Mouse (Mus musculus): ENCODE measurements around the gene Degs2. TPM values are rescaled to one million over a fixed set of nuclear protein-coding genes. Genes with fewer than 3 reads are reported as not detected.

Gene Degs2
- polyA plus RNA-seq, 1 experiment from 2014 or later, result 1.2 TPM

GRCm38 (mm10) chr12:108694223-108694622 lies 7.9 kb downstream of the Degs2 start:
- Histone ChIP-seq H3K36me3 (ENCODE audit: control insufficient read depth, insufficient read depth, low read length) (no peaks in the 10 kb centered on the region), H3K27ac (ENCODE audit: low read depth, low read length) (no peak overlapping the region), H3K4me3 (ENCODE audit: low read depth, low read length) (no peak overlapping the region), H3K4me2 (no peak overlapping the region), H3K9me3 (replicated peaks; ENCODE audit: control insufficient read depth, low read length) (no peaks in the 10 kb centered on the region), H3K27me3 (ENCODE audit: control insufficient read depth, insufficient read depth, low read length) (no peaks in the 10 kb centered on the region), H3K4me1 (ENCODE audit: control insufficient read depth, insufficient read depth, low read length) (peaks cover 4% of the 10 kb centered on the region; the same call in 1 of the 2 replicates), H3K9ac (ENCODE audit: low read depth, low read length) (no peak overlapping the region)
- no peak for ATAC-seq (replicated peaks; ENCODE audit: insufficient number of reproducible peaks, low FRiP score, low TSS enrichment)
- WGBS (ENCODE audit: insufficient replicate concordance), result 59% methylated on average over 1 of the region's 1 CpGs

- no peak for ATAC-seq (replicated peaks; ENCODE audit: insufficient number of reproducible peaks, low FRiP score, low TSS enrichment)
- Histone ChIP-seq H3K36me3 (ENCODE audit: control insufficient read depth, insufficient read depth, low read length) (no peaks in the 10 kb centered on the region), H3K9ac (ENCODE audit: low read depth, low read length) (no peak overlapping the region), H3K9me3 (replicated peaks; ENCODE audit: control insufficient read depth, low read length) (no peaks in the 10 kb centered on the region), H3K4me3 (ENCODE audit: low read depth, low read length) (no peak overlapping the region), H3K27ac (ENCODE audit: low read depth, low read length) (no peak overlapping the region), H3K4me1 (ENCODE audit: control insufficient read depth, insufficient read depth, low read length) (no peaks in the 10 kb centered on the region; the same call in 1 of the 2 replicates), H3K4me2 (no peak overlapping the region), H3K27me3 (ENCODE audit: control insufficient read depth, insufficient read depth, low read length) (no peaks in the 10 kb centered on the region)
- 63% methylated on average over 2 of the region's 2 CpGs for WGBS (ENCODE audit: insufficient replicate concordance)
Measured at GRCm38 (mm10) chr12:108693592-108693991, 8.5 kb downstream of the Degs2 start.

- no peak for ATAC-seq (replicated peaks; ENCODE audit: insufficient number of reproducible peaks, low FRiP score, low TSS enrichment)
- 71% methylated on average over 9 of the region's 9 CpGs for WGBS (ENCODE audit: insufficient replicate concordance)
- no peaks in the 10 kb centered on the region for H3K9me3 ChIP-seq (replicated peaks; ENCODE audit: control insufficient read depth, low read length)
- H3K9ac ChIP-seq (ENCODE audit: low read depth, low read length), result no peak overlapping the region
- H3K4me1 ChIP-seq (ENCODE audit: control insufficient read depth, insufficient read depth, low read length), result no peaks in the 10 kb centered on the region; the same call in 1 of the 2 replicates
- no peaks in the 10 kb centered on the region for H3K36me3 ChIP-seq (ENCODE audit: control insufficient read depth, insufficient read depth, low read length)
- H3K4me3 ChIP-seq (ENCODE audit: low read depth, low read length), result no peak overlapping the region
- no peak overlapping the region for H3K27ac ChIP-seq (ENCODE audit: low read depth, low read length)
- no peak overlapping the region for H3K4me2 ChIP-seq
- H3K27me3 ChIP-seq (ENCODE audit: control insufficient read depth, insufficient read depth, low read length), result no peaks in the 10 kb centered on the region
Measured at GRCm38 (mm10) chr12:108690529-108690928, 11.6 kb downstream of the Degs2 start.

GRCm38 (mm10) chr12:108689167-108689566 lies 12.9 kb downstream of the Degs2 start:
- WGBS (ENCODE audit: insufficient replicate concordance), result 74% methylated on average over 9 of the region's 9 CpGs

GRCm38 (mm10) chr12:108686926-108687325 lies 15.2 kb downstream of the Degs2 start:
- peaks cover 13% of the 10 kb centered on the region for H3K36me3 ChIP-seq (ENCODE audit: control insufficient read depth, insufficient read depth, low read length)
- WGBS (ENCODE audit: insufficient replicate concordance), result 74% methylated on average over 6 of the region's 6 CpGs

More at GRCm38 (mm10) chr12:108689167-108689566, 12.9 kb downstream of the Degs2 start:
- H3K4me2 ChIP-seq, result no peak overlapping the region
- H3K4me1 ChIP-seq (ENCODE audit: control insufficient read depth, insufficient read depth, low read length), result no peaks in the 10 kb centered on the region; the same call in 1 of the 2 replicates
- H3K4me3 ChIP-seq (ENCODE audit: low read depth, low read length), result no peak overlapping the region
- H3K9me3 ChIP-seq (replicated peaks; ENCODE audit: control insufficient read depth, low read length), result no peaks in the 10 kb centered on the region
- H3K27me3 ChIP-seq (ENCODE audit: control insufficient read depth, insufficient read depth, low read length), result no peaks in the 10 kb centered on the region
- peaks cover 2% of the 10 kb centered on the region; the same call in 1 of the 2 replicates for H3K36me3 ChIP-seq (ENCODE audit: control insufficient read depth, insufficient read depth, low read length)
- H3K27ac ChIP-seq (ENCODE audit: low read depth, low read length), result no peak overlapping the region
- no peak for ATAC-seq (replicated peaks; ENCODE audit: insufficient number of reproducible peaks, low FRiP score, low TSS enrichment)
- no peak overlapping the region for H3K9ac ChIP-seq (ENCODE audit: low read depth, low read length)

GRCm38 (mm10) chr12:108686463-108686862 lies 15.7 kb downstream of the Degs2 start:
- no peak overlapping the region for H3K27ac ChIP-seq (ENCODE audit: low read depth, low read length)
- no peaks in the 10 kb centered on the region; the same call in 1 of the 2 replicates for H3K4me1 ChIP-seq (ENCODE audit: control insufficient read depth, insufficient read depth, low read length)
- no peaks in the 10 kb centered on the region for H3K9me3 ChIP-seq (replicated peaks; ENCODE audit: control insufficient read depth, low read length)
- H3K4me2 ChIP-seq, result no peak overlapping the region
- WGBS (ENCODE audit: insufficient replicate concordance), result 81% methylated on average over 6 of the region's 6 CpGs
- no peak overlapping the region for H3K9ac ChIP-seq (ENCODE audit: low read depth, low read length)
- H3K4me3 ChIP-seq (ENCODE audit: low read depth, low read length), result no peak overlapping the region
- peaks cover 17% of the 10 kb centered on the region for H3K36me3 ChIP-seq (ENCODE audit: control insufficient read depth, insufficient read depth, low read length)
- no peaks in the 10 kb centered on the region for H3K27me3 ChIP-seq (ENCODE audit: control insufficient read depth, insufficient read depth, low read length)
- no peak for ATAC-seq (replicated peaks; ENCODE audit: insufficient number of reproducible peaks, low FRiP score, low TSS enrichment)

More at GRCm38 (mm10) chr12:108686926-108687325, 15.2 kb downstream of the Degs2 start:
- Histone ChIP-seq H3K4me3 (ENCODE audit: low read depth, low read length) (no peak overlapping the region), H3K27me3 (ENCODE audit: control insufficient read depth, insufficient read depth, low read length) (no peaks in the 10 kb centered on the region), H3K27ac (ENCODE audit: low read depth, low read length) (no peak overlapping the region), H3K4me2 (no peak overlapping the region), H3K9me3 (replicated peaks; ENCODE audit: control insufficient read depth, low read length) (no peaks in the 10 kb centered on the region), H3K4me1 (ENCODE audit: control insufficient read depth, insufficient read depth, low read length) (no peaks in the 10 kb centered on the region; the same call in 1 of the 2 replicates), H3K9ac (ENCODE audit: low read depth, low read length) (no peak overlapping the region)
- no peak for ATAC-seq (replicated peaks; ENCODE audit: insufficient number of reproducible peaks, low FRiP score, low TSS enrichment)

- H3K4me1 ChIP-seq (ENCODE audit: control insufficient read depth, insufficient read depth, low read length), result no peaks in the 10 kb centered on the region
- 83% methylated on average over 13 of the region's 13 CpGs for WGBS (ENCODE audit: insufficient replicate concordance)
- ATAC-seq (replicated peaks; ENCODE audit: insufficient number of reproducible peaks, low FRiP score, low TSS enrichment), result no peak
- no peak overlapping the region for H3K27ac ChIP-seq (ENCODE audit: low read depth, low read length)
- H3K27me3 ChIP-seq (ENCODE audit: control insufficient read depth, insufficient read depth, low read length), result no peaks in the 10 kb centered on the region
- H3K36me3 ChIP-seq (ENCODE audit: control insufficient read depth, insufficient read depth, low read length), result peaks cover 33% of the 10 kb centered on the region
- H3K9me3 ChIP-seq (replicated peaks; ENCODE audit: control insufficient read depth, low read length), result no peaks in the 10 kb centered on the region
- H3K4me2 ChIP-seq, result no peak overlapping the region
- H3K9ac ChIP-seq (ENCODE audit: low read depth, low read length), result no peak overlapping the region
- H3K4me3 ChIP-seq (ENCODE audit: low read depth, low read length), result no peak overlapping the region
Measured at GRCm38 (mm10) chr12:108682240-108683023, 19.7 kb downstream of the Degs2 start.

GRCm38 (mm10) chr12:108680861-108681260 lies 21.3 kb downstream of the Degs2 start:
- no peak overlapping the region for H3K4me3 ChIP-seq (ENCODE audit: low read depth, low read length)
- no peaks in the 10 kb centered on the region for H3K27me3 ChIP-seq (ENCODE audit: control insufficient read depth, insufficient read depth, low read length)
- H3K36me3 ChIP-seq (ENCODE audit: control insufficient read depth, insufficient read depth, low read length), result peaks cover 36% of the 10 kb centered on the region
- H3K4me2 ChIP-seq, result no peak overlapping the region
- no peak for ATAC-seq (replicated peaks; ENCODE audit: insufficient number of reproducible peaks, low FRiP score, low TSS enrichment)
- no peak overlapping the region for H3K9ac ChIP-seq (ENCODE audit: low read depth, low read length)
- H3K9me3 ChIP-seq (replicated peaks; ENCODE audit: control insufficient read depth, low read length), result no peaks in the 10 kb centered on the region
- H3K4me1 ChIP-seq (ENCODE audit: control insufficient read depth, insufficient read depth, low read length), result no peaks in the 10 kb centered on the region
- H3K27ac ChIP-seq (ENCODE audit: low read depth, low read length), result no peak overlapping the region
- 91% methylated on average over 8 of the region's 8 CpGs for WGBS (ENCODE audit: insufficient replicate concordance)

GRCm38 (mm10) chr12:108678366-108678765 lies 23.7 kb downstream of the Degs2 start:
- no peak for ATAC-seq (replicated peaks; ENCODE audit: insufficient number of reproducible peaks, low FRiP score, low TSS enrichment)
- WGBS (ENCODE audit: insufficient replicate concordance), result 70% methylated on average over 4 of the region's 4 CpGs
- Histone ChIP-seq H3K27me3 (ENCODE audit: control insufficient read depth, insufficient read depth, low read length) (no peaks in the 10 kb centered on the region), H3K4me2 (no peak overlapping the region), H3K9ac (ENCODE audit: low read depth, low read length) (no peak overlapping the region), H3K36me3 (ENCODE audit: control insufficient read depth, insufficient read depth, low read length) (peaks cover 36% of the 10 kb centered on the region), H3K4me1 (ENCODE audit: control insufficient read depth, insufficient read depth, low read length) (no peaks in the 10 kb centered on the region), H3K4me3 (ENCODE audit: low read depth, low read length) (no peak overlapping the region), H3K9me3 (replicated peaks; ENCODE audit: control insufficient read depth, low read length) (no peaks in the 10 kb centered on the region), H3K27ac (ENCODE audit: low read depth, low read length) (no peak overlapping the region)

Measured in heart, embryonic 11.5 days (tissue).